Mouse (Mus musculus): ENCODE results near the gene Cyb5rl. TPM values are rescaled to one million over a fixed set of nuclear protein-coding genes. Genes with fewer than 3 reads are reported as not detected.
"Not testable (repeated sequence)": the region's sequence is repeated elsewhere in the genome, so short reads cannot be mapped to it uniquely, and the experiment has no call there.

The Cyb5rl gene
- polyA plus RNA-seq, 1 experiment from 2014 or later, result 9.4 TPM

- no peak overlapping the region for H3K27ac ChIP-seq
- 56% methylated on average over 16 of the region's 16 CpGs for WGBS
- no peak for ATAC-seq (ENCODE audit: insufficient number of reproducible peaks, insufficient read depth, low FRiP score, low TSS enrichment, low read depth)
- H3K27me3 ChIP-seq, result no peaks in the 10 kb centered on the region
- no peak overlapping the region for H3K4me3 ChIP-seq
- H3K4me1 ChIP-seq, result peaks cover 21% of the 10 kb centered on the region
- H3K4me2 ChIP-seq, result no peak overlapping the region
- H3K9ac ChIP-seq, result no peak overlapping the region
- H3K9me3 ChIP-seq, result no peaks in the 10 kb centered on the region
- H3K36me3 ChIP-seq, result no peaks in the 10 kb centered on the region
These were observed 27.8 kb downstream of the Cyb5rl start for GRCm38 (mm10) chr4:107094484-107095187.

GRCm38 (mm10) chr4:107096043-107096442 lies 29.3 kb downstream of the Cyb5rl start:
- Histone ChIP-seq H3K36me3 (no peaks in the 10 kb centered on the region), H3K4me1 (peaks cover 21% of the 10 kb centered on the region), H3K9me3 (no peaks in the 10 kb centered on the region), H3K27ac (no peak overlapping the region), H3K4me3 (no peak overlapping the region), H3K9ac (no peak overlapping the region), H3K27me3 (no peaks in the 10 kb centered on the region), H3K4me2 (no peak overlapping the region)
- 29% methylated on average over 6 of the region's 6 CpGs for WGBS
- ATAC-seq (ENCODE audit: insufficient number of reproducible peaks, insufficient read depth, low FRiP score, low TSS enrichment, low read depth), result no peak

GRCm38 (mm10) chr4:107096841-107097373 lies 30.1 kb downstream of the Cyb5rl start, which contains the start of gene Cdcp2:
TSS of gene Cdcp2 (plus strand) at chr4:107096891.
- peaks cover 21% of the 10 kb centered on the region for H3K4me1 ChIP-seq
- no peak for ATAC-seq (ENCODE audit: insufficient number of reproducible peaks, insufficient read depth, low FRiP score, low TSS enrichment, low read depth)
- H3K27ac ChIP-seq, result no peak within 1 kb of the TSS
- H3K27me3 ChIP-seq, result no peaks in the 10 kb centered on the region
- H3K9me3 ChIP-seq, result no peaks in the 10 kb centered on the region
- H3K36me3 ChIP-seq, result no peaks in the 10 kb centered on the region
- H3K4me3 ChIP-seq, result no peak within 1 kb of the TSS
- 0 out of 2 replicates have a peak within 1 kb of the TSS, but pooled peaks have one; percentile 28 for H3K9ac ChIP-seq
- 66% methylated on average over 16 of the region's 16 CpGs for WGBS
- no peak within 1 kb of the TSS for H3K4me2 ChIP-seq

- Histone ChIP-seq H3K27ac (no peak overlapping the region), H3K9ac (no peak overlapping the region), H3K4me3 (no peak overlapping the region), H3K36me3 (no peaks in the 10 kb centered on the region), H3K9me3 (no peaks in the 10 kb centered on the region), H3K4me1 (peaks cover 21% of the 10 kb centered on the region), H3K27me3 (no peaks in the 10 kb centered on the region), H3K4me2 (no peak overlapping the region)
- no peak for ATAC-seq (ENCODE audit: insufficient number of reproducible peaks, insufficient read depth, low FRiP score, low TSS enrichment, low read depth)
- 63% methylated on average over 15 of the region's 15 CpGs for WGBS
These were observed 31.1 kb downstream of the Cyb5rl start for GRCm38 (mm10) chr4:107097871-107098270.

- H3K4me1 ChIP-seq, result peaks cover 21% of the 10 kb centered on the region
- no peak overlapping the region for H3K9ac ChIP-seq
- no peak overlapping the region for H3K27ac ChIP-seq
- no peak overlapping the region for H3K4me3 ChIP-seq
- no peak overlapping the region for H3K4me2 ChIP-seq
- no peaks in the 10 kb centered on the region for H3K9me3 ChIP-seq
- no peak for ATAC-seq (ENCODE audit: insufficient number of reproducible peaks, insufficient read depth, low FRiP score, low TSS enrichment, low read depth)
- no peaks in the 10 kb centered on the region for H3K27me3 ChIP-seq
- H3K36me3 ChIP-seq, result no peaks in the 10 kb centered on the region
- WGBS, result 53% methylated on average over 10 of the region's 10 CpGs
These were observed 31.6 kb downstream of the Cyb5rl start for GRCm38 (mm10) chr4:107098375-107098774.

GRCm38 (mm10) chr4:107098791-107099525 lies 32.2 kb downstream of the Cyb5rl start:
- no peak overlapping the region for H3K4me3 ChIP-seq
- no peak overlapping the region for H3K4me2 ChIP-seq
- no peak overlapping the region for H3K9ac ChIP-seq
- WGBS, result 68% methylated on average over 17 of the region's 17 CpGs
- H3K9me3 ChIP-seq, result no peaks in the 10 kb centered on the region
- no peak overlapping the region for H3K27ac ChIP-seq
- H3K4me1 ChIP-seq, result peaks cover 21% of the 10 kb centered on the region
- H3K27me3 ChIP-seq, result no peaks in the 10 kb centered on the region
- ATAC-seq (ENCODE audit: insufficient number of reproducible peaks, insufficient read depth, low FRiP score, low TSS enrichment, low read depth), result no peak
- no peaks in the 10 kb centered on the region for H3K36me3 ChIP-seq

GRCm38 (mm10) chr4:107102220-107102619 lies 35.4 kb downstream of the Cyb5rl start:
- H3K27ac ChIP-seq, result no peak overlapping the region
- H3K27me3 ChIP-seq, result no peaks in the 10 kb centered on the region
- H3K4me1 ChIP-seq, result no peaks in the 10 kb centered on the region; the same call in 1 of the 2 replicates
- H3K4me2 ChIP-seq, result no peak overlapping the region
- H3K9ac ChIP-seq, result no peak overlapping the region
- no peak for ATAC-seq (ENCODE audit: insufficient number of reproducible peaks, insufficient read depth, low FRiP score, low TSS enrichment, low read depth)
- no peaks in the 10 kb centered on the region for H3K36me3 ChIP-seq
- WGBS, result 75% methylated on average over 8 of the region's 8 CpGs
- no peak overlapping the region for H3K4me3 ChIP-seq
- no peaks in the 10 kb centered on the region for H3K9me3 ChIP-seq

GRCm38 (mm10) chr4:107106777-107107176 lies 40.0 kb downstream of the Cyb5rl start:
- Histone ChIP-seq H3K4me2 (no peak overlapping the region), H3K9me3 (no peaks in the 10 kb centered on the region), H3K27me3 (no peaks in the 10 kb centered on the region), H3K27ac (no peak overlapping the region), H3K9ac (no peak overlapping the region), H3K4me1 (peaks cover 12% of the 10 kb centered on the region; the same call in 1 of the 2 replicates), H3K36me3 (no peaks in the 10 kb centered on the region), H3K4me3 (no peak overlapping the region)
- WGBS, result 92% methylated on average over 16 of the region's 16 CpGs
- ATAC-seq (ENCODE audit: insufficient number of reproducible peaks, insufficient read depth, low FRiP score, low TSS enrichment, low read depth), result no peak

GRCm38 (mm10) chr4:107108291-107108731 lies 41.5 kb downstream of the Cyb5rl start:
- Histone ChIP-seq H3K9ac (peak overlapping the region; percentile 44; the same call in 1 of the 2 replicates), H3K27me3 (no peaks in the 10 kb centered on the region), H3K9me3 (no peaks in the 10 kb centered on the region), H3K27ac (no peak overlapping the region), H3K4me2 (no peak overlapping the region), H3K4me1 (peaks cover 12% of the 10 kb centered on the region; the same call in 1 of the 2 replicates), H3K36me3 (no peaks in the 10 kb centered on the region), H3K4me3 (no peak overlapping the region)
- ATAC-seq (ENCODE audit: insufficient number of reproducible peaks, insufficient read depth, low FRiP score, low TSS enrichment, low read depth), result no peak
- 56% methylated on average over 13 of the region's 13 CpGs for WGBS

GRCm38 (mm10) chr4:107109181-107109580 lies 42.4 kb downstream of the Cyb5rl start:
- H3K4me1 ChIP-seq, result peaks cover 12% of the 10 kb centered on the region; the same call in 1 of the 2 replicates

GRCm38 (mm10) chr4:107114278-107114677 lies 47.5 kb downstream of the Cyb5rl start:
- Histone ChIP-seq H3K9ac (no peak overlapping the region), H3K9me3 (no peaks in the 10 kb centered on the region), H3K27ac (no peak overlapping the region), H3K27me3 (no peaks in the 10 kb centered on the region), H3K4me2 (no peak overlapping the region), H3K36me3 (no peaks in the 10 kb centered on the region), H3K4me1 (no peaks in the 10 kb centered on the region), H3K4me3 (no peak overlapping the region)
- no peak for ATAC-seq (ENCODE audit: insufficient number of reproducible peaks, insufficient read depth, low FRiP score, low TSS enrichment, low read depth)
- WGBS, result 47% methylated on average over 8 of the region's 8 CpGs

More at GRCm38 (mm10) chr4:107109181-107109580, 42.4 kb downstream of the Cyb5rl start:
- not testable (repeated sequence) for H3K9me3 ChIP-seq; H3K4me3 ChIP-seq; ATAC-seq (ENCODE audit: insufficient number of reproducible peaks, insufficient read depth, low FRiP score, low TSS enrichment, low read depth); H3K9ac ChIP-seq; H3K4me2 ChIP-seq; H3K27ac ChIP-seq; H3K36me3 ChIP-seq; H3K27me3 ChIP-seq
- WGBS, result 92% methylated on average over 6 of the region's 6 CpGs

All from embryonic facial prominence, embryonic 13.5 days (tissue).